Mouse (Mus musculus) olfactory bulb, adult 2 months (tissue): ENCODE measurements around the gene Rabgap1l.

ENCODE experiments used
- CTCF ChIP-seq: fragments of 200-500 bp; IDR thresholded peaks from 2 replicates; pipeline ENCODE4 v1.5.1; 2012; ENCODE audit warnings: low read depth, mild to moderate bottlenecking, low read length, moderate library complexity; ENCODE audit not compliant: insufficient read depth
- POLR2A ChIP-seq: fragments of 200-500 bp; IDR thresholded peaks from 2 replicates; pipeline ENCODE4 v1.6.1; 2012; ENCODE audit warnings: mild to moderate bottlenecking, low read depth, low read length, moderate library complexity; ENCODE audit not compliant: insufficient read depth

DNA sequence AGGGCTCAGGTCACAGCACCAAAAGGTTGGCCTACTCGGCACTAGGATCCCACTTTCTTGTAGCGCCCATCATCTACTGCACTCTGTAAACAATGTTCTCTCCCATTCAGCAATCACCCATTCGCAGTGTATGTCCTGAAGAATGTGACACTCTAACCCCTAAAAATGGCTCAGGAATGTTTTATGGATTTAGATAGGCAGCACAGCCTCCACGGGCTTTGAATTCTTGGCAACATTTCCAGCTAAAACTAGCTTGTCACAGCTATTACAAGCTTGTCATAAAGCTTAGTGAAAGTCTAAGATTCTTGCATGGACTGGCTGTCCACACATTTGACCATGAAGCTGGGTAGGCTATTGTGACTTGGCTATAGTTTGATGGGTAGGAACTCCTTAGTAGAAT lies 274.5 kb downstream of the Rabgap1l start:
- TF ChIP-seq POLR2A (no peak), CTCF (no peak)
